Mouse (Mus musculus): ENCODE results near the gene Arhgap44.

DNA sequence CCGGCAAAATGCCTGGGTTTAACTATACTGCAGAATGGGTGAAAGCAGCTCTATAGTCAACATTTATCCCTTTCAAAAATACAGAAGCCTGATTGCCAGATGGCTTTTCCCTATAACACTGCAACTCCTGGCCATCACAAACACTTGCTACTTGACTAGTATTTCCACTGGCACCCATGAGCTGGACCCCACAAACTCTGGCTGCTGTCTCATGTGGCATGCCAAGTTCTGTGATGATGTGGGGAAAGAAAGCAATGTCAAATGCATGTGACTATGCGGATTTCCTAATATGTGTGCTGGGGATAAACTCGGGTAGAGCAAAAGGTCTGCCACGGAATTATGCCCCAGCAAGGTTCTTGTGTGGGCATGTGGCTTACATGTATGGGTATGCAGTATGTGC, 156.7 kb downstream of the Arhgap44 start:
- no peak for TF ChIP-seq CTCF (conservative IDR thresholded peaks at IDR 0.05; ENCODE audit: low read length)
- no peak for TF ChIP-seq NANOG (IDR thresholded peaks at IDR 0.05; ENCODE audit: borderline replicate concordance, low read length)
- TF ChIP-seq POU5F1 (IDR thresholded peaks at IDR 0.05; ENCODE audit: borderline replicate concordance, low read length), result no peak
